Mouse (Mus musculus): ENCODE data around the gene Gsta1.
"Not testable (repeated sequence)": the region's sequence is repeated elsewhere in the genome, so short reads cannot be mapped to it uniquely, and the experiment has no call there.

Gsta1 gene

GRCm38 (mm10) chr9:78230461-78230860 is at the start of gene Gsta1:
Gsta1 (plus strand) TSS chr9:78230656.
- not testable (repeated sequence) for DNase-seq (ENCODE audit: low read depth, low spot score)

DNA sequence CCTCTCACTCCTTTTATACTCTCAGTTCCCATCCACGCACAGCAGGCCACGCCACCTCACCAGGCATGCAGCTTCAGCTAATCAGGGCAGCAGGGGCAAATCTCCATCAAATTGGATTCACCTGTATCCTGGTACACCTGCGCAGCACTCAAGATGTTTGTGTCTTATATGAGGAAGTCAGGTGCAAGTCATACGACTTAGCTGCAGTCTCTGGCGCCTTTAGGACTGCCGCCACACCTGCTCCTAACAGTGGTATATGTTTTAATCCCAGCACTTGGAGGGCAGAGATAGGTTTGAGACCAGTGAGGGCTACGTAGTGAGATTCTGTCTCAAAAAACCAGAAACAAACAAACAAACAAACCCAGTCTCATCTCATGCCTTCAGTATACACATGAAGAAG is 48.0 kb upstream of the Gsta1 start, which contains the start of gene Gsta4:
Gene Gsta4 (plus strand): TSS at position 301 of the 400 bp plus-strand sequence.
- not testable (repeated sequence) for DNase-seq (ENCODE audit: low read depth, low spot score)

DNA sequence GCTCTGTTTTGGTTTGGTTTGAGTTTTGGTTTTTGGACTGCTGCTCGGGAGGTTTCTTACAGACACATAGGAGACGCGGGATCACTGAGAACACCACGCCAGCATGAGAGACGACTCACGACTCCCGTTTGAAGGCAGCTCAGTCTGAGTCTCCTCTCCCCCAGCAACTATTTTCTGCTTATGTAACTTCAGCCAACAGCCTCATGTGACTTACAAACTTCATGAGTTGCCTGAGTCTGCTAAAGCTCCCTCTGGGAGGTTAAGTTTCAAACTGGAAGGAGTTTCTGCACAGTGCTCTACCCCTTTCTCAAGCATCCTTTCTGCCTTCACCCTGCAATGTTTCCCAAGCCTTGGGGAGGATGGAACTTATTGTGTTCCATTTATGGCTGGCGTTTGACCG is 44.8 kb upstream of the Gsta1 start:
- no peak for DNase-seq (ENCODE audit: low read depth, low spot score)

- no peak for DNase-seq (ENCODE audit: low read depth, low spot score)
Observed at GRCm38 (mm10) chr9:78188910-78189309, 41.5 kb upstream of the Gsta1 start.

- DNase-seq (ENCODE audit: low read depth, low spot score): peak; percentile 15
Observed at GRCm38 (mm10) chr9:78190651-78191634, 39.5 kb upstream of the Gsta1 start.

- peak; percentile 89 for DNase-seq (ENCODE audit: low read depth, low spot score)
Observed at GRCm38 (mm10) chr9:78191736-78192135, 38.7 kb upstream of the Gsta1 start.

GRCm38 (mm10) chr9:78193902-78194597 is 36.4 kb upstream of the Gsta1 start:
- DNase-seq (ENCODE audit: low read depth, low spot score): peak; percentile 76

GRCm38 (mm10) chr9:78195034-78195433 is 35.4 kb upstream of the Gsta1 start:
- no peak for DNase-seq (ENCODE audit: low read depth, low spot score)

- no peak for DNase-seq (ENCODE audit: low read depth, low spot score)
Observed at GRCm38 (mm10) chr9:78197801-78198200, 32.7 kb upstream of the Gsta1 start.

- no peak for DNase-seq (ENCODE audit: low read depth, low spot score)
Observed at GRCm38 (mm10) chr9:78204194-78204593, 26.3 kb upstream of the Gsta1 start.

DNA sequence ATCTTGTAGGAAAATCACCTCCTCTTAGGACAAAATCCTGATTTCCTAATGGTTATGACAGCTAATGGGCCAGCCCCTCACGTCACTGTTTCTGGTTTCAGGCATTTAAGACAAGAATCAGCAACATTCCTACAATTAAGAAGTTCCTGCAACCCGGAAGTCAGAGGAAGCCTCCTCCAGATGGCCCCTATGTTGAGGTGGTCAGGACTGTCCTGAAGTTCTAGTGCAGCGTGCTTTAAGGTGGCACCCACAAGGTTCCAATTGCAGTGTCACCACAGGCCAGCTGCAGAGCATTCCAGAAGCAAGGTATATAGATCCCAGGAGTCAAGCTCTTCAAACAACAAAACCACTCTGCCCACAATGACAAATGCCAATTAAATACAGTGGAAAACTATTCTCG is 21.5 kb upstream of the Gsta1 start:
- no peak for DNase-seq (ENCODE audit: low read depth, low spot score)

GRCm38 (mm10) chr9:78210079-78210478 is 20.4 kb upstream of the Gsta1 start:
- DNase-seq (ENCODE audit: low read depth, low spot score): no peak

GRCm38 (mm10) chr9:78210821-78211220 is 19.6 kb upstream of the Gsta1 start:
- DNase-seq (ENCODE audit: low read depth, low spot score): no peak

DNA sequence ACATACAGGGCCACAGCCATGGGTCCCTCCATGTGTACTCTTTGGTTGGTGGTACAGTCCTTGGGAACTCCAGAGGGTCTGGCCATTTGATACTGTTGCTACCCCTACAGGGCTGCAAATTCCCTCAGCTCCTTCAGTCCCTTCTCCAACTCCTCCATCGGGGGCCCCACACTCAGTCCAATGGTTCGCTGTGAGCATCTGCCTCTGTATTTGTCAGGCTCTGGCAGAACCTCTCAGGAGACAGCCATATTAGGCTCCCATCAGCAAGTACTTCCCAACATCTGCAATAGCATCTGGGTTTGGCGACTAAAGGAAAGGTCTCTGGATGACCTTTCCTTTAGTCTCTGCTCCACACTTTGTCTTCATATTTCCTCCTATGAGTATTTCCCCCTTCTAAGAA is 18.9 kb upstream of the Gsta1 start:
- DNase-seq (ENCODE audit: low read depth, low spot score): no peak

DNA sequence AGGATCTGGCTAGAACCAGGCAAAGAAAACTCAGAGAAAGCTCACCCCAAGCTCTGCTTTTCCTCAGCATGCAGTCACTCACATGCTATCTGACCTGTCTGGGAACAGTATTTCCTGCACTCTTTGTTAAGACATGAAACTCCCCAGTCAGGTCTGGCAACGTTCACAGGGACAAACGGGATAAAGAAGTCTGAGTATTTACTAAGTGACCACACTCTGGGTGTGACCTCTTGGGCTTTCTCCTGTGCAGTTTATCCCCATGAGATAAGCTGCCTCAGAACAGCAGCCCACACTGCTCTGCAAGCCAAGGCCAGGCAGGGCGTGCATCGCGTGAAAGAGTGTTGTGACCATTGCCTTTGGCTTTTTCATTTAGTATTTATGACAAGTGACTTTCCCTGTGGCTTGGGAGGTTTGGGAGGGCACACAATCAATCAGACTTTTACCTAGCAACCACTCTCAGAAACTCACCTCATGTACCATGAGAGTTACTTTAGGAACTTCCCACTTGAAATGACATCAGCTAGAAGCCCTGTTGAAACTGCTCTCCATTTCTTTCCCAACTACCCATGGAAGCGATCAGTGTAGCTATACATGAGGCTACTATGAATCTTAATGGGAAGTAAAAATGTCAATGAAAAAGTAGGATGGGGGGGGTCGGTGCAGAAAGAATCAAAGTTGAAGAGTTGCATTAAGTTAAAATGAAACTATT is 18.0 kb upstream of the Gsta1 start:
- DNase-seq (ENCODE audit: low read depth, low spot score): no peak

DNA sequence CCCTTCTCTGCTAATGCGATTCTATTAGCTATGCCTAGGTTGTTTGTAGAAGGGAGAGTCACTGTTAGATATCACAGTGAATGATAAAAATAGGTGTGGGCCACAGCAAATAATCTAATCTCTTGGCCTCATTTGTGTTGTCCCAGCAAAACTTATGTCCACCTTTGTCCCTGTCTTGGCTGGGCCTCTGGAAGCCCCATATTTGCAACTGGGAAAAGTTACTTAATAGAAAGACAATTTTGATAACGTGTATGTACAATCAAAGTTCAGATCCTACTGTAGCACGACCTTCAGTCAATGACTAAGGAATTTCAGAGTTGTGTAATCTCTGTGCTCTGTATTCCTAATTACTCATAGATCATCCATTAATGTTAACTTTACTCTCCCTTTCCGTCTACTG is 13.4 kb upstream of the Gsta1 start:
- no peak for DNase-seq (ENCODE audit: low read depth, low spot score)

- no peak for DNase-seq (ENCODE audit: low read depth, low spot score)
Observed at GRCm38 (mm10) chr9:78222616-78223015, 7.8 kb upstream of the Gsta1 start.

DNA sequence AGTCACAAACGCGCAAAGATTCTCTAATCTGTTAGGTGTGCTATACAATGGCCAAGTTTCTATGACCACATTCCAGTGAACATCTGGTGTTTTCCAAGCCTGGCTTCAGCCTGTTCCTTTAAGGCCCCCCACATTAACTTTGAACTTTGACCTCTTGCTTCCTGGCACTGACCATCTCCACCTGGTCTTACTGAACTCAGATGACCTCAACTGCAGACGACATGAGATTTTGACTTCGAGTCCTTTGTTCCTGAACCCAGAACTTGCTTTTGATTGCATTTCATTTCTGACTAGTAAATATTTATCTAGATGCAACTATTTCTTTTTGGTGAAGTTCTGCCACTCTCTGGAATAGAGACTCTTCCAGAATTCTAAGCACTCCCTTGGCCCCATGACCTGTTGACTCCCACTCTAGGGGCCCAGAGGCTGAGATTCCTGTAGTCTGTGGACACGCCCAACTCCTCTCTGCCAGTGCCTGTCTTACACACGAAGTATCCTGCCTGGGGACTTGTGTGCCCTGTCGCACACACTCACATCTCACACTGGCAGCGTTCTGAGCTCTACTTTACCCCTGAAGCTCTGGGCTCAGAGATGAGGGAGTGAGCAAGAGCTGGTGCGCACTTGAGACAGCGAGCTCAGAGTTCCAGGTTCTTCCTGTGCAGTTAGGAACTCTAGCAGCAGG is 7.1 kb upstream of the Gsta1 start:
- DNase-seq (ENCODE audit: low read depth, low spot score): no peak

DNA sequence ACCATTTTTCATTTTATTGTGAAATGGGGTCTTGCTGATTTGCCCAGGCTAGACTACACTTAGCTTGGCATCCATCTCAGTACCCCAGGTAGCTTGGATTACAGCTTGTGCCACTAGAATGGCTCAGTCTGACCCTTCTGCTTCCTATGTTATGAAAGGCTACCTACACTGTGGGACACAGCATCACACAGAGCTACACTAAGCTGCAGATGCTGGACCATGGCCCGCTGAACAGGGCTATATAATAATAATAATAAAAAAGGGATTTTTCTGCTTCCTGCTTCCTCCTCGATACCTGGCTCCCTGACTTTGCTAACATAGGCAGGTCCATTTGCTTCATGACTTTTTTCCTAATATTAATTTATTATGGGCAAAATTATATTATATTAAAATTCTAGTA is 6.0 kb upstream of the Gsta1 start:
- no peak for DNase-seq (ENCODE audit: low read depth, low spot score)

- DNase-seq (ENCODE audit: low read depth, low spot score): no peak
Observed at GRCm38 (mm10) chr9:78225304-78225703, 5.2 kb upstream of the Gsta1 start.

GRCm38 (mm10) chr9:78228122-78228521 is 2.3 kb upstream of the Gsta1 start:
- peak; percentile 64 for DNase-seq (ENCODE audit: low read depth, low spot score)
